Mouse (Mus musculus): ENCODE data around the gene Relch. TPM values are rescaled to one million over a fixed set of nuclear protein-coding genes. Genes with fewer than 3 reads are reported as not detected.

The Relch gene
- polyA plus RNA-seq, 1 experiment from 2014 or later = 19.7 TPM

GRCm38 (mm10) chr1:105663962-105664812 lies 526 bp downstream of the Relch start:
- DNase-seq (ENCODE audit: low spot score) = peak; percentile 22
- H3K4me2 ChIP-seq (ENCODE audit: low read depth, low read length) = peak overlapping the region; percentile 88
- peak overlapping the region; percentile 95 for H3K4me3 ChIP-seq (ENCODE audit: low read depth, low read length)
- H3K27me3 ChIP-seq (ENCODE audit: control insufficient read depth, insufficient read depth, low read length) = no peaks in the 10 kb centered on the region
- no peaks in the 10 kb centered on the region for H3K9me3 ChIP-seq (replicated peaks; ENCODE audit: control insufficient read depth, low read length)
- H3K4me1 ChIP-seq (ENCODE audit: control insufficient read depth, insufficient read depth, low read length) = no peaks in the 10 kb centered on the region
- peak overlapping the region; percentile 74 for H3K9ac ChIP-seq (replicated peaks; ENCODE audit: low read length)
- peak overlapping the region; percentile 52; the same call in 1 of the 2 replicates for H3K27ac ChIP-seq (replicated peaks; ENCODE audit: low read depth, low read length)
- WGBS = under 1% methylated on average over 68 of the region's 68 CpGs
- ATAC-seq (replicated peaks; ENCODE audit: insufficient number of reproducible peaks, low FRiP score, low TSS enrichment, low read depth) = peak; percentile 7; the same call in 1 of the 2 replicates
- no peaks in the 10 kb centered on the region for H3K36me3 ChIP-seq (replicated peaks; ENCODE audit: control insufficient read depth, insufficient read depth, low read depth, low read length)

- no peak for DNase-seq (ENCODE audit: low spot score)
- no peak overlapping the region for H3K4me3 ChIP-seq (ENCODE audit: low read depth, low read length)
- no peak for ATAC-seq (replicated peaks; ENCODE audit: insufficient number of reproducible peaks, low FRiP score, low TSS enrichment, low read depth)
- H3K9me3 ChIP-seq (replicated peaks; ENCODE audit: control insufficient read depth, low read length) = no peaks in the 10 kb centered on the region
- H3K9ac ChIP-seq (replicated peaks; ENCODE audit: low read length) = no peak overlapping the region
- H3K27me3 ChIP-seq (ENCODE audit: control insufficient read depth, insufficient read depth, low read length) = no peaks in the 10 kb centered on the region
- no peaks in the 10 kb centered on the region for H3K4me1 ChIP-seq (ENCODE audit: control insufficient read depth, insufficient read depth, low read length)
- H3K27ac ChIP-seq (replicated peaks; ENCODE audit: low read depth, low read length) = no peak overlapping the region
- H3K36me3 ChIP-seq (replicated peaks; ENCODE audit: control insufficient read depth, insufficient read depth, low read depth, low read length) = no peaks in the 10 kb centered on the region
- no peak overlapping the region for H3K4me2 ChIP-seq (ENCODE audit: low read depth, low read length)
These were observed 6.0 kb downstream of the Relch start for GRCm38 (mm10) chr1:105669700-105670099.

GRCm38 (mm10) chr1:105674763-105675162 lies 11.1 kb downstream of the Relch start:
- Histone ChIP-seq H3K4me3 (ENCODE audit: low read depth, low read length) (no peak overlapping the region), H3K27ac (replicated peaks; ENCODE audit: low read depth, low read length) (no peak overlapping the region), H3K4me1 (ENCODE audit: control insufficient read depth, insufficient read depth, low read length) (no peaks in the 10 kb centered on the region), H3K27me3 (ENCODE audit: control insufficient read depth, insufficient read depth, low read length) (no peaks in the 10 kb centered on the region), H3K9ac (replicated peaks; ENCODE audit: low read length) (no peak overlapping the region), H3K4me2 (ENCODE audit: low read depth, low read length) (no peak overlapping the region), H3K36me3 (replicated peaks; ENCODE audit: control insufficient read depth, insufficient read depth, low read depth, low read length) (no peaks in the 10 kb centered on the region), H3K9me3 (replicated peaks; ENCODE audit: control insufficient read depth, low read length) (no peaks in the 10 kb centered on the region)
- DNase-seq (ENCODE audit: low spot score) (no peak), ATAC-seq (replicated peaks; ENCODE audit: insufficient number of reproducible peaks, low FRiP score, low TSS enrichment, low read depth) (no peak)
- 95% methylated on average over 2 of the region's 2 CpGs for WGBS

- H3K4me3 ChIP-seq (ENCODE audit: low read depth, low read length) = no peak overlapping the region
- no peaks in the 10 kb centered on the region for H3K36me3 ChIP-seq (replicated peaks; ENCODE audit: control insufficient read depth, insufficient read depth, low read depth, low read length)
- 89% methylated on average over 1 of the region's 1 CpGs for WGBS
- H3K27ac ChIP-seq (replicated peaks; ENCODE audit: low read depth, low read length) = no peak overlapping the region
- no peak overlapping the region for H3K9ac ChIP-seq (replicated peaks; ENCODE audit: low read length)
- no peaks in the 10 kb centered on the region for H3K9me3 ChIP-seq (replicated peaks; ENCODE audit: control insufficient read depth, low read length)
- no peaks in the 10 kb centered on the region for H3K4me1 ChIP-seq (ENCODE audit: control insufficient read depth, insufficient read depth, low read length)
- ATAC-seq (replicated peaks; ENCODE audit: insufficient number of reproducible peaks, low FRiP score, low TSS enrichment, low read depth) (no peak), DNase-seq (ENCODE audit: low spot score) (peak; percentile 24)
- no peaks in the 10 kb centered on the region for H3K27me3 ChIP-seq (ENCODE audit: control insufficient read depth, insufficient read depth, low read length)
- H3K4me2 ChIP-seq (ENCODE audit: low read depth, low read length) = no peak overlapping the region
These were observed 16.9 kb downstream of the Relch start for GRCm38 (mm10) chr1:105680587-105680986.

- no peak for ATAC-seq (replicated peaks; ENCODE audit: insufficient number of reproducible peaks, low FRiP score, low TSS enrichment, low read depth)
- H3K4me2 ChIP-seq (ENCODE audit: low read depth, low read length) = no peak overlapping the region
- 89% methylated on average over 3 of the region's 3 CpGs for WGBS
These were observed 21.8 kb downstream of the Relch start for GRCm38 (mm10) chr1:105685501-105685900.

GRCm38 (mm10) chr1:105695581-105695980 lies 31.9 kb downstream of the Relch start:
- ATAC-seq (replicated peaks; ENCODE audit: insufficient number of reproducible peaks, low FRiP score, low TSS enrichment, low read depth) (no peak), DNase-seq (ENCODE audit: low spot score) (no peak)
- Histone ChIP-seq H3K4me1 (ENCODE audit: control insufficient read depth, insufficient read depth, low read length) (no peaks in the 10 kb centered on the region), H3K27ac (replicated peaks; ENCODE audit: low read depth, low read length) (no peak overlapping the region), H3K36me3 (replicated peaks; ENCODE audit: control insufficient read depth, insufficient read depth, low read depth, low read length) (no peaks in the 10 kb centered on the region), H3K4me3 (ENCODE audit: low read depth, low read length) (no peak overlapping the region), H3K27me3 (ENCODE audit: control insufficient read depth, insufficient read depth, low read length) (no peaks in the 10 kb centered on the region), H3K9me3 (replicated peaks; ENCODE audit: control insufficient read depth, low read length) (no peaks in the 10 kb centered on the region), H3K4me2 (ENCODE audit: low read depth, low read length) (no peak overlapping the region), H3K9ac (replicated peaks; ENCODE audit: low read length) (no peak overlapping the region)
- 83% methylated on average over 2 of the region's 2 CpGs for WGBS

More at GRCm38 (mm10) chr1:105685501-105685900, 21.8 kb downstream of the Relch start:
- Histone ChIP-seq H3K9ac (replicated peaks; ENCODE audit: low read length) (no peak overlapping the region), H3K36me3 (replicated peaks; ENCODE audit: control insufficient read depth, insufficient read depth, low read depth, low read length) (no peaks in the 10 kb centered on the region), H3K4me3 (ENCODE audit: low read depth, low read length) (no peak overlapping the region), H3K27me3 (ENCODE audit: control insufficient read depth, insufficient read depth, low read length) (no peaks in the 10 kb centered on the region), H3K27ac (replicated peaks; ENCODE audit: low read depth, low read length) (no peak overlapping the region), H3K9me3 (replicated peaks; ENCODE audit: control insufficient read depth, low read length) (no peaks in the 10 kb centered on the region), H3K4me1 (ENCODE audit: control insufficient read depth, insufficient read depth, low read length) (no peaks in the 10 kb centered on the region)
- no peak for DNase-seq (ENCODE audit: low spot score)

- 91% methylated on average over 4 of the region's 4 CpGs for WGBS
These were observed 37.4 kb downstream of the Relch start for GRCm38 (mm10) chr1:105700984-105701530.

GRCm38 (mm10) chr1:105709415-105709814 lies 45.8 kb downstream of the Relch start:
- H3K4me2 ChIP-seq (ENCODE audit: low read depth, low read length) = no peak overlapping the region
- no peak for ATAC-seq (replicated peaks; ENCODE audit: insufficient number of reproducible peaks, low FRiP score, low TSS enrichment, low read depth)
- no peak overlapping the region for H3K27ac ChIP-seq (replicated peaks; ENCODE audit: low read depth, low read length)
- no peaks in the 10 kb centered on the region for H3K27me3 ChIP-seq (ENCODE audit: control insufficient read depth, insufficient read depth, low read length)
- H3K36me3 ChIP-seq (replicated peaks; ENCODE audit: control insufficient read depth, insufficient read depth, low read depth, low read length) = no peaks in the 10 kb centered on the region
- no peak for DNase-seq (ENCODE audit: low spot score)
- no peaks in the 10 kb centered on the region for H3K9me3 ChIP-seq (replicated peaks; ENCODE audit: control insufficient read depth, low read length)
- H3K4me3 ChIP-seq (ENCODE audit: low read depth, low read length) = no peak overlapping the region
- 77% methylated on average over 2 of the region's 2 CpGs for WGBS
- no peaks in the 10 kb centered on the region for H3K4me1 ChIP-seq (ENCODE audit: control insufficient read depth, insufficient read depth, low read length)
- H3K9ac ChIP-seq (replicated peaks; ENCODE audit: low read length) = no peak overlapping the region

More at GRCm38 (mm10) chr1:105700984-105701530, 37.4 kb downstream of the Relch start:
- Histone ChIP-seq H3K9ac (replicated peaks; ENCODE audit: low read length) (no peak overlapping the region), H3K4me2 (ENCODE audit: low read depth, low read length) (no peak overlapping the region), H3K27ac (replicated peaks; ENCODE audit: low read depth, low read length) (no peak overlapping the region), H3K36me3 (replicated peaks; ENCODE audit: control insufficient read depth, insufficient read depth, low read depth, low read length) (no peaks in the 10 kb centered on the region), H3K4me3 (ENCODE audit: low read depth, low read length) (no peak overlapping the region), H3K4me1 (ENCODE audit: control insufficient read depth, insufficient read depth, low read length) (no peaks in the 10 kb centered on the region), H3K9me3 (replicated peaks; ENCODE audit: control insufficient read depth, low read length) (no peaks in the 10 kb centered on the region), H3K27me3 (ENCODE audit: control insufficient read depth, insufficient read depth, low read length) (no peaks in the 10 kb centered on the region)
- no peak for DNase-seq (ENCODE audit: low spot score)
- no peak for ATAC-seq (replicated peaks; ENCODE audit: insufficient number of reproducible peaks, low FRiP score, low TSS enrichment, low read depth)

Measured in embryonic facial prominence, embryonic 11.5 days (tissue).